ENCODE assay signal across 8 mouse cellular contexts in the genomic region with DNA sequence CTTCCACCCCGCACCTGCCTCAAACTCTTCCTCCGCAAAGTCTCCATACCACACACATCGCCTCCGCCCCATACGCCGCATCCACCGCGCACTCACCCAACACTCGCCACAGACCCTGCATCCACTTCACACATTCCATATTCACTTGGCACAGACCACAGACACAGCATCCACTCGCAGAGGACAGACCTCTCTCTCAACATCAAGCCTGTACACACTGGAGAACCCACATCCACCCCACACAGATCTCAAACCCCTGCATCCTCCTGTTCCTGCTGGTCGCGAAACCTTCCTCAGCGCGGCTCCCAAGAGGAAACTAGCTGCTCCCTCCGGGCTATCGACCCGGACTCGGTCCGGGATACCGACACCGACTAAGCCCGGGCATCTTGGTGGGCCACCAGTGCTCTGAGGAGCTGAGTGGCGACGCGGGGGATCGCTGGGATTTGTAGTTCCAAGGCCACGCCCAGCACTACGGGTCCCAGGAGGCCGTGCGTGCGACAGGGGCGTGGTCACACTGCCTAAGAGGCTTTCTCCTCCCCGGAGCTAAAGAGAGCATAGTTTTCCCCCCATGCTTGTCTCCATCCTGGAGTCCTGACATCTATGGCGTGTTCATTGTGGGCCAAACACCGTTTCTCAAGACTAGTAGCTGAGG. TPM values are rescaled to one million over a fixed set of nuclear protein-coding genes. Genes with fewer than 3 reads are reported as not detected.
A peak's percentile ranks its signal among the peaks of the same experiment; 100 is the strongest.
DNase-seq lines count a peak whose midpoint lies in the region; ATAC-seq and TF ChIP-seq lines count a peak whose summit lies in the region.

No protein-coding gene starts in this region.

- TF ChIP-seq CTCF in E14TG2a.4 (conservative IDR thresholded peaks at IDR 0.05; ENCODE audit: low read length): no peak

- peak overlapping the region; percentile 93 for H3K4me3 ChIP-seq in E14TG2a.4 (replicated peaks; ENCODE audit: low read length)
- peak overlapping the region; percentile 81 for H3K4me3 ChIP-seq in forebrain, embryonic 11.5 days (ENCODE audit: low read depth, low read length)
- H3K4me3 ChIP-seq in heart, embryonic 16.5 days (ENCODE audit: low read length): peak overlapping the region; percentile 80
- H3K4me3 ChIP-seq in liver, embryonic 13.5 days (replicated peaks): peak overlapping the region; percentile 71
- peak overlapping the region; percentile 67 for H3K4me3 ChIP-seq in stomach, embryonic 15.5 days (replicated peaks)

- peak; percentile 95 for ATAC-seq in forebrain, embryonic 11.5 days (replicated peaks; ENCODE audit: low FRiP score)
- peak; percentile 98 for ATAC-seq in heart, embryonic 16.5 days (replicated peaks; ENCODE audit: extremely low read depth, insufficient read depth, low FRiP score)
- ATAC-seq in liver, embryonic 13.5 days (ENCODE audit: low read depth): peak; percentile 97
- ATAC-seq in stomach, embryonic 15.5 days (ENCODE audit: insufficient read depth, low FRiP score, low read depth): peak; percentile 93

- H3K36me3 ChIP-seq in E14TG2a.4 (ENCODE audit: insufficient read depth, low read length): no peaks in the 10 kb centered on the region
- H3K36me3 ChIP-seq in forebrain, embryonic 11.5 days (ENCODE audit: control insufficient read depth, insufficient read depth, low read length): no peaks in the 10 kb centered on the region
- no peaks in the 10 kb centered on the region for H3K36me3 ChIP-seq in heart, embryonic 16.5 days (ENCODE audit: control insufficient read depth, insufficient read depth)
- no peaks in the 10 kb centered on the region for H3K36me3 ChIP-seq in liver, embryonic 13.5 days
- no peaks in the 10 kb centered on the region for H3K36me3 ChIP-seq in stomach, embryonic 15.5 days

- under 1% methylated on average over 35 of the region's 35 CpGs for WGBS in forebrain, embryonic 11.5 days
- WGBS in heart, embryonic 16.5 days: under 1% methylated on average over 35 of the region's 35 CpGs
- WGBS in liver, embryonic 13.5 days (ENCODE audit: insufficient replicate concordance): under 1% methylated on average over 35 of the region's 35 CpGs
- under 1% methylated on average over 35 of the region's 35 CpGs for WGBS in stomach, embryonic 15.5 days

- H3K4me1 ChIP-seq in E14TG2a.4 (replicated peaks; ENCODE audit: low read depth, low read length): peaks cover 22% of the 10 kb centered on the region
- peaks cover 7% of the 10 kb centered on the region; the same call in 1 of the 2 replicates for H3K4me1 ChIP-seq in forebrain, embryonic 11.5 days (replicated peaks; ENCODE audit: control insufficient read depth, insufficient read depth, low read length)
- H3K4me1 ChIP-seq in heart, embryonic 16.5 days (ENCODE audit: control insufficient read depth, insufficient read depth, low read length): peaks cover 11% of the 10 kb centered on the region
- H3K4me1 ChIP-seq in liver, embryonic 13.5 days (replicated peaks): peaks cover 20% of the 10 kb centered on the region
- H3K4me1 ChIP-seq in stomach, embryonic 15.5 days: peaks cover 7% of the 10 kb centered on the region

- H3K27ac ChIP-seq in forebrain, embryonic 11.5 days (ENCODE audit: low read depth, low read length): no peak overlapping the region
- H3K27ac ChIP-seq in heart, embryonic 16.5 days (ENCODE audit: low read length): no peak overlapping the region
- H3K27ac ChIP-seq in liver, embryonic 13.5 days: 0 out of 2 replicates have a peak overlapping the region, but pooled peaks have one; percentile 18
- no peak overlapping the region for H3K27ac ChIP-seq in stomach, embryonic 15.5 days

- H3K4me2 ChIP-seq in forebrain, embryonic 11.5 days (ENCODE audit: low read depth, low read length, severe bottlenecking): peak overlapping the region; percentile 94
- H3K4me2 ChIP-seq in heart, embryonic 16.5 days (ENCODE audit: low read depth, low read length): peak overlapping the region; percentile 91
- peak overlapping the region; percentile 95 for H3K4me2 ChIP-seq in liver, embryonic 13.5 days
- peak overlapping the region; percentile 87 for H3K4me2 ChIP-seq in stomach, embryonic 15.5 days

- H3K9me3 ChIP-seq in E14TG2a.4 (ENCODE audit: low read length): no peaks in the 10 kb centered on the region
- no peaks in the 10 kb centered on the region for H3K9me3 ChIP-seq in forebrain, embryonic 11.5 days (ENCODE audit: control insufficient read depth, low read length)
- H3K9me3 ChIP-seq in heart, embryonic 16.5 days (replicated peaks; ENCODE audit: control insufficient read depth, low read length): 0 out of 2 replicates have a peak, but pooled peaks cover 2% of the 10 kb centered on the region
- no peaks in the 10 kb centered on the region for H3K9me3 ChIP-seq in liver, embryonic 13.5 days (replicated peaks)
- H3K9me3 ChIP-seq in stomach, embryonic 15.5 days: no peaks in the 10 kb centered on the region

- peaks cover 8% of the 10 kb centered on the region for H3K27me3 ChIP-seq in E14TG2a.4 (ENCODE audit: insufficient read depth, low read length)
- no peaks in the 10 kb centered on the region for H3K27me3 ChIP-seq in forebrain, embryonic 11.5 days (ENCODE audit: control insufficient read depth, insufficient read depth, low read length)
- 0 out of 2 replicates have a peak, but pooled peaks cover 2% of the 10 kb centered on the region for H3K27me3 ChIP-seq in heart, embryonic 16.5 days (ENCODE audit: control insufficient read depth, insufficient read depth, low read length)
- peaks cover 14% of the 10 kb centered on the region for H3K27me3 ChIP-seq in liver, embryonic 13.5 days
- no peaks in the 10 kb centered on the region for H3K27me3 ChIP-seq in stomach, embryonic 15.5 days (replicated peaks)

- peak; percentile 89 for DNase-seq in c-Kit-positive CD71-positive TER-119-negative erythroid progenitor cells, embryonic 14.5 days (ENCODE audit: low read depth)
- peak; percentile 94 for DNase-seq in forebrain, embryonic 11.5 days (ENCODE audit: low spot score)
- peak; percentile 94 to 95 for DNase-seq in kidney, postnatal 25 days
- DNase-seq in liver, embryonic 13.5 days: peak; percentile 86
- peak; percentile 89 for DNase-seq in neural tube, embryonic 10.5 days (ENCODE audit: extremely low spot score, low spot score)

- H3K9ac ChIP-seq in forebrain, embryonic 11.5 days (ENCODE audit: low read length): peak overlapping the region; percentile 84
- peak overlapping the region; percentile 79 for H3K9ac ChIP-seq in heart, embryonic 16.5 days (ENCODE audit: low read length)
- peak overlapping the region; percentile 75 for H3K9ac ChIP-seq in liver, embryonic 13.5 days
- H3K9ac ChIP-seq in stomach, embryonic 15.5 days: peak overlapping the region; percentile 76

RNA-seq across cellular contexts. Expression of gene Trp53rkb, which starts 5.9 kb away (rescaled TPM):
- 11.4 and 12.0 TPM in 2 replicates for polyA plus RNA-seq in forebrain, embryonic 11.5 days (2014; fragmentation: Nextera tagmentation; extraction: Ambion mirVana)
- polyA plus RNA-seq in heart, embryonic 16.5 days (2015; fragmentation: Nextera tagmentation; extraction: Ambion mirVana): 4.3 and 4.8 TPM in 2 replicates
- polyA plus RNA-seq in liver, embryonic 13.5 days (2015; fragmentation: Nextera tagmentation; extraction: Ambion mirVana): 3.8 and 4.5 TPM in 2 replicates
- polyA plus RNA-seq in stomach, embryonic 15.5 days (2015; fragmentation: Nextera tagmentation; extraction: Ambion mirVana): 7.2 and 7.8 TPM in 2 replicates

RNA-seq across cellular contexts. Expression of gene Arfgef2, which starts 18.9 kb away (rescaled TPM):
- 5.2 and 6.1 TPM in 2 replicates for polyA plus RNA-seq in forebrain, embryonic 11.5 days (2014; fragmentation: Nextera tagmentation; extraction: Ambion mirVana)
- polyA plus RNA-seq in heart, embryonic 16.5 days (2015; fragmentation: Nextera tagmentation; extraction: Ambion mirVana): 6.2 TPM in 2 replicates
- polyA plus RNA-seq in liver, embryonic 13.5 days (2015; fragmentation: Nextera tagmentation; extraction: Ambion mirVana): 3.4 and 5.1 TPM in 2 replicates
- polyA plus RNA-seq in stomach, embryonic 15.5 days (2015; fragmentation: Nextera tagmentation; extraction: Ambion mirVana): 4.5 and 5.2 TPM in 2 replicates
